Mouse (Mus musculus) neural tube, embryonic 14.5 days (tissue): ENCODE results near the gene Nectin2. TPM values are rescaled to one million over a fixed set of nuclear protein-coding genes. Genes with fewer than 3 reads are reported as not detected.

Experiments
- ATAC-seq: fragments of 200-750 bp; cut with Nextera tagmentation; 2 replicates; pipeline ENCODE4 v1.8.0; 2017; ENCODE audit warnings: low read depth, mild to moderate bottlenecking, moderate TSS enrichment, moderate library complexity
- H3K27ac ChIP-seq: fragments of 300-500 bp; sonication (generic); 2 replicates; pipeline ENCODE4 v1.5.1; 2014; ENCODE audit warnings: low read depth, mild to moderate bottlenecking, control low read depth, low read length, moderate library complexity, mixed read lengths
- H3K27me3 ChIP-seq: fragments of 300-500 bp; sonication (generic); 2 replicates; pipeline ENCODE4 v1.6.1; 2014; ENCODE audit warnings: low read length; ENCODE audit not compliant: control insufficient read depth, insufficient read depth
- H3K36me3 ChIP-seq: fragments of 300-500 bp; sonication (generic); 2 replicates; pipeline ENCODE4 v1.6.1; 2014; ENCODE audit warnings: low read length, mixed read lengths; ENCODE audit not compliant: control insufficient read depth, insufficient read depth
- H3K4me1 ChIP-seq: fragments of 300-500 bp; sonication (generic); 2 replicates; pipeline ENCODE4 v1.6.1; 2014; ENCODE audit warnings: low read length; ENCODE audit not compliant: control insufficient read depth, insufficient read depth
- H3K4me2 ChIP-seq: fragments of 300-500 bp; sonication (generic); 2 replicates; pipeline ENCODE4 v1.6.1; 2014; ENCODE audit warnings: mild to moderate bottlenecking, low read depth, low read length, control low read depth
- H3K4me3 ChIP-seq: fragments of 300-500 bp; sonication (generic); 2 replicates; pipeline ENCODE4 v1.5.1; 2014; ENCODE audit warnings: low read depth, low read length, control low read depth, mixed read lengths
- H3K9ac ChIP-seq: fragments of 300-500 bp; sonication (generic); replicated peaks from 2 replicates; pipeline ENCODE4 v1.6.1; 2014; ENCODE audit warnings: low read depth, mild to moderate bottlenecking, control low read depth, low read length, mixed read lengths
- H3K9me3 ChIP-seq: fragments of 300-500 bp; sonication (generic); 2 replicates; pipeline ENCODE4 v1.6.1; 2016; ENCODE audit warnings: low read length; ENCODE audit not compliant: control insufficient read depth
- WGBS: fragments of 180-500 bp; shearing (Covaris S2); extraction: QIAGEN DNeasy Blood & Tissue Kit; methylation state at CpG from one replicate; pipeline ENCODE4 v1.1.7; 2014; 5-methylcytosine and 5-hydroxymethylcytosine counted together
- polyA plus RNA-seq: library from polyadenylated mRNA; unstranded; fragments of >200 nt; fragmentation: Nextera tagmentation; extraction: Ambion mirVana; gene quantifications from 2 replicates; pipeline ENCODE4 v1.2.1, GENCODE M21; 2014

Gene Nectin2
- polyA plus RNA-seq, 1 experiment from 2014 or later: 44.7 TPM

DNA sequence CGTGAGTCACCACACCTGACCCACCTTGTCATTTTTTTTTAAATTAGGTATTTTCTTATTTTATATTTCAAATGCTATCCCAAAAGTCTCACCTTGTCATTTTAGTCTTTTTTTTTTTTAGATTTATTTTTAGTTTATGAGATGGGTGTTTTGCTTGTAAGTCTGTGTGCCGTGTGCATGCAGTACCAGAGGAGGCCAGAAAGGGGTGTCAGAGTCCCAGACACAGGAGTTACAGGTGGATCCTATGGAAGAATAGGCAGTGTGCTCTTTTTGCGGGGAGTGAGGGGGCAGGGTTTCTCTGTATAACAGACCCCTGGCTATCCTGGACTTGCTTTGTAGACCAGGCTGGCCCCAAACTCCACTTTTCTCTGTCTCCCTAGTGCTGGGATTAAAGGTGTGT, 11.5 kb downstream of the Nectin2 start:
- H3K4me2 ChIP-seq: no peak overlapping the region
- no peak for ATAC-seq
- WGBS: 90% methylated on average over 3 of the region's 3 CpGs
- H3K9ac ChIP-seq: no peak overlapping the region
- H3K27ac ChIP-seq: no peak overlapping the region
- H3K27me3 ChIP-seq: no peaks in the 10 kb centered on the region
- peaks cover 10% of the 10 kb centered on the region; the same call in 1 of the 2 replicates for H3K36me3 ChIP-seq
- no peak overlapping the region for H3K4me3 ChIP-seq
- H3K4me1 ChIP-seq: no peaks in the 10 kb centered on the region; the same call in 1 of the 2 replicates
- H3K9me3 ChIP-seq: no peaks in the 10 kb centered on the region

DNA sequence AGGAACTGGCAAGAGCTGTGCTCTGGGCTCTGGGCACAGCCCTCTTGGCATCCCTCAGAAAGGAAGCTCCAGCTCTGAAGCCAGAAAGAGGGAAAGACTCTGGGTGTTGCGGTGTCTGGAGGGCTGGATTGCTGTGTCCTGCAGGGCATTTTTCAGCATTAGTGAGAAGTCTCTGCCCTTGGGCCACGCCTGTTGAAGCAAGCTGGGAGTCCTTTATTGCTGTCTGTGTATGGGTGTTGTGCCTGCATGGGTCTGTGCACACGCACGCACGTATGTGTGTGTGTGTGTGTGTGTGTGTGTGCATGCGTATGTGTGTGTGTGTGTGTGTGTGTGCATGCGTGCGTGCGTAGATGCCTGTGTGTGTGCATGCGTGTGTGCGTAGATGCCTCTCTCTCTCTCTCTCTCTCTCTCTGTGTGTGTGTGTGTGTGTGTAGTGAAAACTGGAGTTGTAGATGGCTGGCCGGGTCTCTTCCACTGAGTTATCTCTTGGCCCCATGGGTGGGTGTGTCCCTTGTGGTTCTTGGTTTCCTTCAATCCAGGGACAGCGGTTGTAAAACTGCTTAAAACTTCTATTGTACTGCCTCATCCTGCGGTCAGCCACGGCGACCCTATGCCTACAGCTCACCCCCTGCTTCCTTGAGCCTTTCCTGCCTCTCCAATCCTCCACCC, 13.8 kb downstream of the Nectin2 start:
- no peaks in the 10 kb centered on the region for H3K27me3 ChIP-seq
- peaks cover 20% of the 10 kb centered on the region for H3K36me3 ChIP-seq
- H3K27ac ChIP-seq: no peak overlapping the region
- H3K4me1 ChIP-seq: no peaks in the 10 kb centered on the region; the same call in 1 of the 2 replicates
- no peak overlapping the region for H3K4me2 ChIP-seq
- WGBS: 87% methylated on average over 16 of the region's 16 CpGs
- no peak overlapping the region for H3K4me3 ChIP-seq
- H3K9ac ChIP-seq: no peak overlapping the region
- H3K9me3 ChIP-seq: no peaks in the 10 kb centered on the region
- ATAC-seq: no peak

DNA sequence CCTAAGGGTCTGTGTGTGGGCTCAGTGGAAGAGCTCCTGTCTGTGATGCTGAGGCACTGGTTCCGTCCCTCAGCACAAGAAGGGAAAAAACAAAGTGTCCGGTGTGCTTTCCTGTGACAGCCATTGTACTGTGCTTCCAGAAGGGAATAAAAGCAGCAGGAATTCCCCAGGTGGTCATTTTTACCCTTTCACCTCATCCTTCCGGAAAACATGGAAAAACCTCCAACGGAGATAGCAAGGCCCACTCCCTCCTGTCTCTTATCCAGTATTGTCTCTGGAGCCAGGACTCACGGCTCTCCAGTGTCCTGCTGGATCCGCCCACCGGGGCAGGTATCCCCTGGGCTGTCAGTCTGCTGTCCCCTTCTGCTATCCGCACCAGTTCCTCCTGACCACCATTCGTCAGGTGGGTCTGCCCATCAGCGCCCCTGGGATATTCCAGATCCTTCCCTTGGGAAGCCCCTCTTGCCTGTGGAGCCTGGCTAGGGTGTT, 16.1 kb downstream of the Nectin2 start:
- Histone ChIP-seq H3K27me3 (no peaks in the 10 kb centered on the region), H3K9ac (no peak overlapping the region), H3K9me3 (no peaks in the 10 kb centered on the region), H3K4me3 (no peak overlapping the region), H3K27ac (no peak overlapping the region), H3K4me1 (no peaks in the 10 kb centered on the region), H3K36me3 (peaks cover 33% of the 10 kb centered on the region), H3K4me2 (no peak overlapping the region)
- WGBS: 83% methylated on average over 10 of the region's 10 CpGs
- no peak for ATAC-seq

DNA sequence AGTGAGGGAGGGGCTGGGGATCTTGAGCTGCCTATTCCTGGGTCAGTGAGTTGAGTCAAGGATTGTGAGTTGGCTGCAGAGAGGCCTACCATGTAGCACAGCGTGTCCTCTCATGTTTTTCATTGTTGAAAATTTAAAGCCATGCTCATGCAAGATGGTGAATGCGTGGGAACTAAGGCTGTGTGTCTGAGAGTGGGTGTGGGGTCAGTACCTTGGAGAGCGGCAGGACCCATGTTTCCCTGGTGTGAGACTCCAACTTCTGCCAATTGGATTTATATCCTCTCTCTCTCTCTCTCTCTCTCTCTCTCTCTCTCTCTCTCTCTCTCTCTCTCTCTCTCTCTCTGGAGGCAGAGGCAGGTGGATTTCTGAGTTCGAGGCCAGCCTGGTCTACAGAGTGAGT, 23.7 kb downstream of the Nectin2 start:
- H3K4me2 ChIP-seq: no peak overlapping the region
- H3K4me1 ChIP-seq: no peaks in the 10 kb centered on the region
- H3K36me3 ChIP-seq: peaks cover 51% of the 10 kb centered on the region
- no peaks in the 10 kb centered on the region for H3K9me3 ChIP-seq
- no peak overlapping the region for H3K4me3 ChIP-seq
- no peaks in the 10 kb centered on the region for H3K27me3 ChIP-seq
- H3K27ac ChIP-seq: no peak overlapping the region
- no peak for ATAC-seq
- no peak overlapping the region for H3K9ac ChIP-seq
- 93% methylated on average over 4 of the region's 4 CpGs for WGBS

DNA sequence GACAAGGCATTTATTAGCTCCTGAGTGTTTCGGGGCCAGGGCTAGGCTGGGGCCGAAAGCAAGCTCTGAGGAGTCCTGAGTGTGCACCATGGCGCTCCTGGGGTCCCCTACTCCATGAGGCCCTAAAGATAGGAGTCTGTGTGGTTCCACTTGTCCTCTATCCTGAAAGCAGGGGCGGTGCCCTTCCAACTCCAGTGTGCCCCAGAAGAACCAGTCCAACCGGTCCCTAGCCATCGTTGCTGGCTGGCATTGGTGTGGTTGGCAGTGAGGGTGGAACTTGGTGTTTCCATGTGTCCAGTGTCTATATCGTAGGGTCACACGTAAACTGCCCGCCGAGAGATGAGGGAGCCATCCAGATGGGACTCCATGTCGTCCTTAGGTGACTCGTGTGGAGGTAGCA, 26.1 kb downstream of the Nectin2 start:
- Histone ChIP-seq H3K4me2 (no peak overlapping the region), H3K4me3 (no peak overlapping the region), H3K27ac (no peak overlapping the region), H3K36me3 (peaks cover 37% of the 10 kb centered on the region), H3K4me1 (no peaks in the 10 kb centered on the region), H3K27me3 (no peaks in the 10 kb centered on the region), H3K9ac (no peak overlapping the region), H3K9me3 (peaks cover 3% of the 10 kb centered on the region; the same call in 1 of the 2 replicates)
- WGBS: 94% methylated on average over 12 of the region's 12 CpGs
- ATAC-seq: no peak

DNA sequence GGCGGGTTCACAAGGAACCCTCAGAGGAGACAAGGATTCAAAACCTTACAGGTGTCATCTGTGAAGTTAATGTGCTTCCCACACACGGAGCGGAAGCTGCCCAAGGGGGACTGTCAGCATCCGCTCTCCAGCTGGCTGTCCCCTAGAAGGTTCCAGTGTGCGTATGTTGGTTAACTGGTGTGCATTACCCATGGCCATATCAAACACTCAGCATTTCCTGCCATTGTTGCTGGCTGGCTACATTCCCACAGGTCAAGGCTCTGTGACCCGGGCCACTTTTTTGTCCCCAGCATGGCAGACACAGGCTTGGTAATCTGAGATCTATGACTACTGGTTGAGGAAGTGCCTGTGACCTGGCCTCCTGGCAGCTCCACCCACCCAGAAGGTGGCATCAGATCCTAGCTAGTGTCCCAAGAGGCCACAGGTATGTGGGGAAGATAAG, 27.5 kb downstream of the Nectin2 start:
- ATAC-seq: no peak
- Histone ChIP-seq H3K36me3 (peaks cover 28% of the 10 kb centered on the region), H3K4me1 (no peaks in the 10 kb centered on the region), H3K4me2 (no peak overlapping the region), H3K9ac (no peak overlapping the region), H3K27me3 (no peaks in the 10 kb centered on the region), H3K9me3 (peaks cover 3% of the 10 kb centered on the region; the same call in 1 of the 2 replicates), H3K4me3 (no peak overlapping the region), H3K27ac (no peak overlapping the region)
- WGBS: 96% methylated on average over 6 of the region's 6 CpGs

DNA sequence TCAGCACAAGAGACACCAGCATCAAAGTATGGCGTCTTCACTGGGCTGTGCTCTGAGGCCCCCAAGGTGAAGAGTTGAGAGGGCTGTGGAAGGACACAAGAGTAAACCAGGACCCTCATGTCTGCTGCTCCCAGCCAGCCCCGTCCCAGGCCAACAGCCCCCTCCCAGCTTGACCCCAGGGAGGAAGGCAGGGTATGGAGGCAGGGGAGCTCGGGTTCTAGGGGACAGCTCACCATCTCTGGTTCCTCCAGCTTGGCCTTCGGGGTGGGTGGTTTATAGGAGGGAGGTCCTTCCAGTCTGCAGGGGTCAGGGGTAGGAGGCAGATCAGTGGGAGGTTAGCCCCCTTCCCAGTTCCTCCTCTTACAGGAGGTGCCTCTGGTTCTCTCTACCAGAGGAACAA, 31.1 kb downstream of the Nectin2 start:
- Histone ChIP-seq H3K9me3 (peaks cover 3% of the 10 kb centered on the region; the same call in 1 of the 2 replicates), H3K36me3 (peaks cover 8% of the 10 kb centered on the region; the same call in 1 of the 2 replicates), H3K9ac (no peak overlapping the region), H3K4me2 (no peak overlapping the region), H3K4me1 (peaks cover 7% of the 10 kb centered on the region; the same call in 1 of the 2 replicates), H3K27me3 (no peaks in the 10 kb centered on the region), H3K27ac (no peak overlapping the region), H3K4me3 (no peak overlapping the region)
- WGBS: 94% methylated on average over 4 of the region's 4 CpGs
- ATAC-seq: no peak

DNA sequence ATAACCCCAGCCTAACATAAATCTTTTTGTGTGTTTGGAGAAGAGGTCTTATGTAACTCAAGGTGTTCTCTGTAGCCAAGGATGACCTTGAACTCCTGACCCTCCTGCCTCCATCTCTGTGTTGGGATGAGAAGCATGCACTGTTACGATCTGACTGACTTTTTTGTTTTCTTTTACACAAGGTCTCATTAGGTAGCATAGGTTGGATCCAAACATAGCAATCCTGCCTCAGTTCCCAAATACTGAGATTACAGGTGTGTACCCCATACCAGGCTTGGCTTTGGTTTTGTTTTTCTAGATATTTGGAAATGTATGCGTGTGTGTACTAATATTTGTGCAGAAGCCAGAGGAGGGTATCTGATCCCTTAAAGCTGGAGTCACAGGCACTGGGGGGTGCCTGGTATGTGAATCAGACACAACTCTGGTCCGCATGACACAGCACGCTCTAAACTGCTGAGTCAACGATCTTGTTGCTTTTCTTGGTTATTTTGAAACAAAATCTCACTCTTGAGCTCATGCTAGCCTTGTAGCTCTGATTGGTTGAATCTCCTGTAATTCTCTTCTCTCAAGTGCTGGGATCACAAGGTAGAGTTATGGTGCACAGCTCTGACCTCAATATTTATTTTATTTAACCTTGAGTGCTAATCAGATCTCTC, 31.9 kb downstream of the Nectin2 start:
- no peak overlapping the region for H3K27ac ChIP-seq
- H3K36me3 ChIP-seq: peaks cover 4% of the 10 kb centered on the region; the same call in 1 of the 2 replicates
- H3K4me1 ChIP-seq: peaks cover 12% of the 10 kb centered on the region
- H3K4me3 ChIP-seq: no peak overlapping the region
- no peaks in the 10 kb centered on the region for H3K27me3 ChIP-seq
- H3K4me2 ChIP-seq: no peak overlapping the region
- 98% methylated on average over 5 of the region's 5 CpGs for WGBS
- no peak overlapping the region for H3K9ac ChIP-seq
- peaks cover 3% of the 10 kb centered on the region; the same call in 1 of the 2 replicates for H3K9me3 ChIP-seq
- ATAC-seq: no peak

DNA sequence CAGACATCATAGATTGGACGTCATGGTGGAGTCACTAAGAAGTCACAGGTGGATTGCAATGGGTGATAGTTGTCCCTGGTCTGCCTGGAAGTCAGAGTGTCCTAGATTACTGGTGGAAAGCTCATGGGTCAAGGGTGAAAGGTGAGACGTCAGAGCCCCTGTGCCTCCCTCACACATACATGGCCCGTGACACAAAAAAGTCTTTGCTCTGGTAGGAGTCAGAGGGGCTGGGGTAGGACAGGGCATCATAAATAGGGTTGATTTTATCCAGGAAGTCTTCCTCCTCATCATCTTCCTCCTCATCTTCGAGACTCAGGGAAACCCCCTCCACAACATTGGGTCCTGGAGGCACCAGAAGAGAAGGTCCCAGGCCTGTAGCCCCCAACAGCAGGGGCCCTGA, 32.9 kb downstream of the Nectin2 start:
- peaks cover 12% of the 10 kb centered on the region for H3K4me1 ChIP-seq

More for the DNA sequence above, 32.9 kb downstream of the Nectin2 start:
- H3K27me3 ChIP-seq: no peaks in the 10 kb centered on the region
- H3K4me3 ChIP-seq: no peak overlapping the region
- no peak for ATAC-seq
- no peak overlapping the region for H3K9ac ChIP-seq
- 88% methylated on average over 4 of the region's 4 CpGs for WGBS
- H3K9me3 ChIP-seq: peaks cover 3% of the 10 kb centered on the region; the same call in 1 of the 2 replicates
- no peaks in the 10 kb centered on the region for H3K36me3 ChIP-seq
- no peak overlapping the region for H3K27ac ChIP-seq
- H3K4me2 ChIP-seq: no peak overlapping the region
